Mouse (Mus musculus): ENCODE results near the gene Pklr. TPM values are rescaled to one million over a fixed set of nuclear protein-coding genes. Genes with fewer than 3 reads are reported as not detected.
"Not testable (repeated sequence)": the region's sequence is repeated elsewhere in the genome, so short reads cannot be mapped to it uniquely, and the experiment has no call there.

The Pklr gene
- total RNA-seq, 2 experiments from 2014 or later: not detected

DNA sequence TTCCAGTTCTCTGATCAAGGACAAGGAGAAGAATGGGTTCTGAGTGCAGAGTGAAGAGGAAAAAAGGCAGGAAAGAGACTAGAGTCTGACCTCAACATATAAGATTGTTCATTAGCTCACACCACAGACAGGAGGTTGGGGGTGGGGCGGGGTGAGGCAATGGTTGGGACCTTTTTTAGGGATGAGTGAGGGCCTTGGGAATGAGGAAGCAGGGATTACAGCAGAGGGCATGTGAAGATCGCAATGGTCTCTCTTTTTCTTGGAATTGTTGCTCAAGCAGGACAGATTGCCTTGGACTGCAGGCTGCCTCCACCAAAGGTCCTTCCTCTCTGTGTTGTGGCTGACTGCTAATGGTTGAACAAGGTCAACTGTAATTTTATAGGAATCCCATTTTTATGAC is 12.6 kb upstream of the Pklr start:
- peak; percentile 49 for DNase-seq (ENCODE audit: low spot score)

GRCm38 (mm10) chr3:89124241-89124640 is 11.7 kb upstream of the Pklr start:
- no peak for DNase-seq (ENCODE audit: low spot score)

DNA sequence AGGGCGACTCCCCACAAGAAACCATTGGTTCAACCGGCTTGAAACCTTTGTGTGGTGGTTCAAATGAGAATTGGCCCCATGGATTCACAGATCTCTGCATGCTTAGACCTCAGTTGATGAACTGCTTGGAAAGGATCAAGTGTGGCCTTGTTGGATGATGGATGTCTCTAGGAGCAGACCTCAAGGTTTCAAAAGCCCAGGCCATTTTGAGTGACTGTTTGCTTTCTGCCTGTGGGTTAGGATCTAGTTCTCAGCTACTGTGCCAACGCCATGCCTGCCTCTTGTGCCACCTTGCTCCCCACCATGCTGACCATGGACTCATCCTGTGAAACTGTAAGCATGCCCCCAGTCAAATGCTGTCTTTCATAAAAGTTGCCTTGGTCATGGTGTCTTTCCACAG is 10.0 kb upstream of the Pklr start:
- DNase-seq (ENCODE audit: low spot score): no peak

DNA sequence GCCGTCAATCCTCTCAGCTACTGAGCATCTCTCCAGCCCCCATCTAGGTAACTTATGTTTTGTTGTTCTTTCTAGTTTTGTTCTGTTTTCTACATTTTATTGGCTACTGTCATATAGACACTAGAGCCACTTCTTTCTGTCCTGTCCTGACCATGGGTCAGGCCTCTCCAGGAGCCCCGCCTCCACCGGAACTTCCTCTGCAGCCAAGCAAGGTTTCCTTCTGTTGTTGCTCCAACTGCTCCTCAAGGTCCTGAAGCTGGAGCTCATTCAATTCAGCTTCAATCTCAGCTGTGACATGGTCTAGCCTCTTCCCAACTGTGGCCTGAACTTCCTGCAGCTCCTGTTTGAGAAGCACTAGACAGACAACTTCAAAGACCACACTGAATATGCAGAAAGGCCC is 6.0 kb upstream of the Pklr start:
- no peak for DNase-seq (ENCODE audit: low spot score)

DNA sequence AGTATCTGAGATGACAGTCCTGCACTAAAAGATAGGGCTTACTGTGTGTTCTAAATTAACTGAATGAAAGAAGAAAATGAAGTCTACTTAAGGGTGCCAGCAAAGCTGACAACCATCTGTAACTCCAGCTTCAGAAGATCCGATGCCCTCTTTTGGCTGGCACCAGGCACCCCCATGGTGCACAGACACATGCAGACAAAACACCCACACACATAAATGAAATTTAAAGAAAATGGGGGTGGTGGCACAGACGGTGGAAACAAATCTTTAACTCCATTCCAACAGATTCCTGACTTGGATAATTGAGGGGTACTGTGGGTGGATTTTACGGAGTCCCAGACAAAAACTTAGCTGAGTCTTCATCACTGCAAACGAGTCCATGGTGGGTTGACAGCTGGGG is 4.1 kb upstream of the Pklr start:
- DNase-seq (ENCODE audit: low spot score): no peak

DNA sequence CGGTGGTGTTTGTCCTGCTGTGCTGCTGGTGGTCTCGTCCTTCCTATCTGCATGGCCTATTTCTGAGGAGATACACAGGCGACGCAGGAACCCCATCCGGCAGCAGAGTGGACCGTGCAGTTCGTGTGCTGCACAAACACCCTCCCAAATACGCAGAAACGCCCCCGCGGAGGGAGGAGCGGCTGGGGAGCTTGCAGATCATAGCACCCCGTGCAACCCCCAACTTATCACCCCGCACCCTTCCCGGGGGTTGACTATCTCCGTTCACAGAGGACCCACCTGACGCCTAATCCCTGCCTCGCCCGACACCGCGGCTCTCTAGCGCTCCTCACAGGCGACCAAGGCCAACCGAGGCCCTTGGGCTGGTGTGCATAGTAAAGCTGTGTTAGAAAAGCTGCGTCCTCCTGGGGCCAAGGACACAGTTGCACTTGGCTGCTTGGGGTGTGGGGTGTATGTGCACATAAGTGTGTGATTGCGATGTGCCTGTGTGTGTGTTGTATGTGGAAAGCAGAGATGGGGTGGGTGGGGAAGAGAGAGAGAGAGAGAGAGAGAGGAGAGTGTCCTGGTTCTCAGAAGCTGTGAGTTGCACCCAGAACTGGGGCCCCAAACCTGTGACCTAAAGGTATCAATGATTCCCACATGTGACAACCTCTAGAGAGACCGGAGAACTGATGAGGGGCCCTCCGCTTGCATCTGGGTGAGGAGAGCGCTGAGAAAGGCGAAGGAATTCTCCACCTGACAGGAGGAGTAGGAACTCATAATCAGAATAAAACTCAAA is 3.5 kb upstream of the Pklr start:
- DNase-seq (ENCODE audit: low spot score): no peak

GRCm38 (mm10) chr3:89133063-89133450 is 2.9 kb upstream of the Pklr start:
- no peak for DNase-seq (ENCODE audit: low spot score)

DNA sequence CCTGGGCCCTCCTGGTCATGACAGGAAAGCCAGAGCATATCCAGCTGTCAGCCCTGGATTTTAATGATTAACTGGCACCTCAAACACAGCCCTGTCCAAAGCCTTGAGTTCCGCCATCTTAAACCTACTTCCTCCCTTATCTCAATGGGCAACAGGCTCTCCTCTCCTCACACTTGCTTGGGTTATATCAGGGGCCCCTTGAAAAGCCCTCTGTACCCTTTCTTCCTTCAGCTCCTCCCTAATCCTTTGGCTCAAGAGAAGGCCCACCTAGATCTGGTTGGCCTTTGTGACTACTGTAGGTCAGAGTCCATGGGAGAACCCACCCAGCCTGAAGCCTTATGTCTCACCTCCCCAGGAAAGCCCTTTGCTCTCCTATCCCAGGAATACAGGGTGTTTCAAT is 2.2 kb upstream of the Pklr start:
- no peak for DNase-seq (ENCODE audit: low spot score)

DNA sequence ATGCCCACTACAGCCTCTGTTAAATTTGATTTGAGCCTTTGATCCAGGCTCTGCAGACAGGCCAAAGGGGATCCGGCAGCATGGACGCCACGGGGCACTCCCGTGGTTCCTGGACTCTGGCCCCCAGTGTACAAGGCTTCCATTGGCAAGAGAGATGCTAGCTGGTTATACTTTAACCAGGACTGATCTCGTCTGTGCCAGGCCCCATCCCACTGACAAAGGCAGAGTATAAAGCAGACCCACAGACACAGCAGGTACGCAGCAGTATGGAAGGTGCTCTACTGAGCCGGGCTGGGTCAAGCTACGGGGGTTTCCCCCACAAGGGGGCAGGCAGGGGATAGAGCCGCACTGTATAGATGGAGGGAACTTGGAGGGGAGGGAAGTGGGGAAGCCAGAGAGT is 423 bp downstream of the Pklr start:
- DNase-seq (ENCODE audit: low spot score): no peak

GRCm38 (mm10) chr3:89144821-89145220 is 8.9 kb downstream of the Pklr start:
- no peak for DNase-seq (ENCODE audit: low spot score)

GRCm38 (mm10) chr3:89145566-89145965 is 9.6 kb downstream of the Pklr start:
- DNase-seq (ENCODE audit: low spot score): no peak

DNA sequence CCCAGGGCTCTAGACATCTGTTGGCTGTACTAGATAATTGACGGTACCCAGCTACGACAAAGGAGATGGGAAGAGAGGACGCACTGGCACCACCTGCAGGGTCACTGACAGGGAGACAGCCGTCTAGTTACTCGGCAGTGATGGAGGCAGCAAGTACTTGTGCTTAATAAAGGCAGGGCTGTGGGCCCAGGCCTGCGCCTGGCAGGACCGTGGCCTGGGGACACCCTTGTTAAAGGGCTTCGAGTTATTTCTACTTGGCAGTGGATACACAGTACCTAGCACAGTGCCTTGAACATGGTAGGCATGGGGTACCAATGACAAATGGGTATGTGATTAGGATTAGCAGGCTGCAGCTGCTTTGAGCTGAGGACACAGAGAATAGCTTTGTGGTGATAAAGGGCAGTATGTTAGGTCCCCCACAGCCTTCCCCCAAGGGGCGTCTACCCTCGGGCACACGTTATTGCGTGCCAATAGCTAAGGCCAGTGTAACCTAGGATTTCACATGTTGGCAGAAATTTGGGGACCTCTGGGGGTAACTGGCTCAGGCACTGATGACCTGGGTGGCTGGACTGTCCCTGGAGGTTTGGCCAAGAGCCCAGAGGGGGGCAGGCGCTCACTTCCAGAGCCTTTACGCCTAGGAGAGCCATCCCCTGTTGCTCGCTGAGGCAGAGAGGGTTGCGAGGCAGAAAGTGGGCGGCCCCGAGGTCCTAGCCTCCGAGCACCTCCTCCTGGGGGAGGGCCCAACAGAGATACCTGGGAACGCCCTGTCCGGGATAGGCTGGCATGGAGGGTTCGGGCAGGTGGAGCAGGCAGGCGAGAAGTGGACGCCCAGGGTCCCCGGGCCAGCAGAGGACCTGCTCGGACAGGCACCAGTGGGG is 11.4 kb downstream of the Pklr start:
- DNase-seq (ENCODE audit: low spot score): no peak

- no peak for DNase-seq (ENCODE audit: low spot score)
Observed at GRCm38 (mm10) chr3:89147979-89148311, 12.0 kb downstream of the Pklr start.

- DNase-seq (ENCODE audit: low spot score): no peak
Observed at GRCm38 (mm10) chr3:89148567-89148966, 12.6 kb downstream of the Pklr start.

- no peak for DNase-seq (ENCODE audit: low spot score)
Observed at GRCm38 (mm10) chr3:89152084-89152835, 16.3 kb downstream of the Pklr start.

DNA sequence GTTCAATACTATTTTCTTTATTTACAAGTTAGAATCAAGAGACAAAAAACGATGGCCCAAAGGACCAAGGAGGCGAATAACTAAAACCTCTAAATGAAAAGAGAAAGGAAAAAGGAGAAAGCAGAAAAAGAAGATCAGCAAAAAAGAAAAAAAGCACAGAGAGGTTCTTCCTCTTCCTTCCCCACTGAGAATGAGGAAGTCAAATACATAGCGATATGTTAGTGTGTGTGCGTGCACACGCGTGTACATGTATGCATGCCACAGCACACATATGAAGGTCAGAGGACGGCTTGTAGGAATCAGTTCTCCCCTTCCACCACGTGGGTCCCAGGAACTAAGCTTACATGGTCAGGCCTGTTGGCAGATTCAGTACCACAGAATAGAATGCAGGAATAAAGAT is 21.0 kb downstream of the Pklr start:
- DNase-seq (ENCODE audit: low spot score): no peak

DNA sequence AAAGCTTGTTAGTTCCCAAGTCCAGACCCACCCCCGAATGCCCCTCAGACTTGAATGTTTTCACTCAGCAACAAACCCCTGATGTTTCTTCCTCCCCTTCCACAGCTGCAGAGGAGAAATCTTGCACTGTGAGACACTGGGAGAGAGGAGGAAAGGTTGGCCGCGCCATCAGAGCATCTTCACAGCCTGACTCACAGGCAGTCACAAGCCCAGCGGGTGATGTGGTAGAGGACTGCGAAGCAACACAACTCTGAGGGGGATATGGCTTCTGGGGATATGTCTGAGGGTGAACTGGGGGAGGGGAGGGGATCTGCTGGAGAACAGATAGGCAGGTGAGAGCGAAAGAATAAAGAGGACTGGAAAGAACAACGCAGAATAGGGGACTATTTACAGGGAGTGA is 22.7 kb downstream of the Pklr start:
- no peak for DNase-seq (ENCODE audit: low spot score)

GRCm38 (mm10) chr3:89159211-89159610 is 23.3 kb downstream of the Pklr start:
- peak; percentile 49 for DNase-seq (ENCODE audit: low spot score)

- DNase-seq (ENCODE audit: low spot score): no peak
Observed at GRCm38 (mm10) chr3:89159616-89160344, 23.8 kb downstream of the Pklr start, which contains the start of gene Hcn3. Gene Hcn3, minus strand, starts transcription at chr3:89160196.

- not testable (repeated sequence) for DNase-seq (ENCODE audit: low spot score)
Observed at GRCm38 (mm10) chr3:89161207-89161606, 25.3 kb downstream of the Pklr start.

DNA sequence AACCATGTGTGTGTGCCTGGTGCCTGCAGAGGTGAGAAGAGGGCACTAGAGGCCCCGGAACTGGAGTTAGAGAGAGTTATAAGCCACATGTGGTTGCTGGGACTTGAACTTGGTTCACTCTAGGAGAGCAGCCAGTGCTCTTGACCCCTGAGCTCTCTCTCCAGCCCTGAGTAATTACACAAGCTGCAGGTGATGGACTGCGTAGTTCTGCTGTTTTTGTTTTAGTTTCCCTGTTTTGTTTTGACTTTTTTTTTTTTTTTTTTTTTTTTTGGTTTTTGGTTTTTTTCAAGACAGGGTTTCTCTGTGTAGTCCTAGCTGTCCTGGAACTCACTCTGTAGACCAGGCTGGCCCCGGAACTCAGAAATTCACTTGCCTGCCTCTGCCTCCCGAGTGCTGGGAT is 25.8 kb downstream of the Pklr start:
- no peak for DNase-seq (ENCODE audit: low spot score)

Measured in gastrocnemius, adult 18-20 months (tissue).